Mouse (Mus musculus) kidney, embryonic 16.5 days (tissue): ENCODE measurements around the gene Med27. TPM values are rescaled to one million over a fixed set of nuclear protein-coding genes. Genes with fewer than 3 reads are reported as not detected.

ENCODE experiments used
- ATAC-seq: fragments of 200-750 bp; cut with Nextera tagmentation; 2 replicates; pipeline ENCODE4 v1.8.0; 2017; ENCODE audit warnings: moderate TSS enrichment; ENCODE audit not compliant: low FRiP score, low TSS enrichment
- H3K27ac ChIP-seq: fragments of 300-500 bp; sonication (generic); 2 replicates; pipeline ENCODE4 v1.5.1; 2014; ENCODE audit warnings: low read length
- H3K27me3 ChIP-seq: fragments of 300-500 bp; sonication (generic); 2 replicates; pipeline ENCODE4 v1.6.1; 2014; ENCODE audit warnings: low read length, control low read depth, mixed read lengths; ENCODE audit not compliant: insufficient read depth
- H3K36me3 ChIP-seq: fragments of 300-500 bp; sonication (generic); 2 replicates; pipeline ENCODE4 v1.6.1; 2014; ENCODE audit warnings: low read length, control low read depth, mixed read lengths; ENCODE audit not compliant: insufficient read depth
- H3K4me1 ChIP-seq: fragments of 300-500 bp; sonication (generic); 2 replicates; pipeline ENCODE4 v1.6.1; 2014; ENCODE audit warnings: low read length, control low read depth, mixed read lengths; ENCODE audit not compliant: insufficient read depth
- H3K4me2 ChIP-seq: fragments of 300-500 bp; sonication (generic); replicated peaks from 2 replicates; pipeline ENCODE4 v1.6.1; 2014; ENCODE audit warnings: low read depth, low read length
- H3K4me3 ChIP-seq: fragments of 300-500 bp; sonication (generic); 2 replicates; pipeline ENCODE4 v1.5.1; 2014; ENCODE audit warnings: mild to moderate bottlenecking, low read length
- H3K9ac ChIP-seq: fragments of 300-500 bp; sonication (generic); replicated peaks from 2 replicates; pipeline ENCODE4 v1.6.1; 2014; ENCODE audit warnings: low read length
- H3K9me3 ChIP-seq: fragments of 300-500 bp; sonication (generic); 2 replicates; pipeline ENCODE4 v1.6.1; 2016; ENCODE audit warnings: low read length, control low read depth
- WGBS: fragments of 180-500 bp; shearing (Covaris S2); extraction: QIAGEN DNeasy Blood & Tissue Kit; methylation state at CpG from one replicate; pipeline ENCODE4 v1.1.7; 2014; 5-methylcytosine and 5-hydroxymethylcytosine counted together
- polyA plus RNA-seq: library from polyadenylated mRNA; unstranded; fragments of >200 nt; fragmentation: Nextera tagmentation; extraction: Ambion mirVana; gene quantifications from 2 replicates; pipeline ENCODE4 v1.2.1, GENCODE M21; 2015

Med27 gene
- polyA plus RNA-seq, 1 experiment from 2014 or later = 53.0 TPM

- Histone ChIP-seq H3K27ac (no peak overlapping the region), H3K4me1 (0 out of 2 replicates have a peak, but pooled peaks cover under 1% of the 10 kb centered on the region), H3K9me3 (no peaks in the 10 kb centered on the region), H3K4me2 (no peak overlapping the region), H3K4me3 (no peak overlapping the region), H3K9ac (no peak overlapping the region), H3K27me3 (no peaks in the 10 kb centered on the region), H3K36me3 (no peaks in the 10 kb centered on the region)
- ATAC-seq = no peak
- 72% methylated on average over 1 of the region's 1 CpGs for WGBS
Measured at GRCm38 (mm10) chr2:29459648-29460047, 113.0 kb downstream of the Med27 start.

DNA sequence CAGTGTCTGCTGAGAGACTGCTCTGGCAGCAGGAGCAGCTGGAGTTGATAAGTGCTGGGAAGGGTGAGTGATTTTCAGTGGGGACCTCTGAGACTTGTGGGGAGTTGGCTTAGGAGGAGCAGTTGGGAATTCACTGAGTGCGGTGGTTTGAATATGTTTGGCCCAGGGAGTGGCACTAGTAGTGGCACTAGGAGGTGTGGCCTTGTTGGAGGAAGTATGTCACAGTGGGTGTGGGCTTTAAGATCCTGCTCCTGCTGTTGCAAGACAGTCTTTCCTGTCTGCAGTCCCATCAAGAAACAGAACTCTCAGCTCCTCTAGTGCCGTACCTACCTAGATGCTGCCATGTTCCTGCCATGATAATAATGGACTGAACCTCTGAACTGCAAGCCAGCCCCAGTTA is 115.2 kb downstream of the Med27 start:
- Histone ChIP-seq H3K4me1 (peaks cover 12% of the 10 kb centered on the region), H3K9ac (no peak overlapping the region), H3K36me3 (no peaks in the 10 kb centered on the region), H3K27ac (no peak overlapping the region), H3K9me3 (no peaks in the 10 kb centered on the region), H3K4me3 (no peak overlapping the region), H3K4me2 (no peak overlapping the region), H3K27me3 (no peaks in the 10 kb centered on the region)
- ATAC-seq = no peak
- WGBS = 95% methylated on average over 2 of the region's 2 CpGs

- Histone ChIP-seq H3K4me2 (no peak overlapping the region), H3K27ac (no peak overlapping the region), H3K4me1 (peaks cover 12% of the 10 kb centered on the region), H3K9me3 (no peaks in the 10 kb centered on the region), H3K4me3 (no peak overlapping the region), H3K36me3 (no peaks in the 10 kb centered on the region), H3K9ac (no peak overlapping the region), H3K27me3 (no peaks in the 10 kb centered on the region)
- 77% methylated on average over 6 of the region's 6 CpGs for WGBS
- no peak for ATAC-seq
Measured at GRCm38 (mm10) chr2:29463039-29463585, 116.5 kb downstream of the Med27 start.

- Histone ChIP-seq H3K9me3 (no peaks in the 10 kb centered on the region), H3K27me3 (no peaks in the 10 kb centered on the region), H3K4me3 (no peak overlapping the region), H3K4me2 (no peak overlapping the region), H3K27ac (0 out of 2 replicates have a peak overlapping the region, but pooled peaks have one; percentile 20), H3K9ac (no peak overlapping the region), H3K36me3 (no peaks in the 10 kb centered on the region), H3K4me1 (peaks cover 21% of the 10 kb centered on the region)
- ATAC-seq = peak; percentile 78
- WGBS = 57% methylated on average over 9 of the region's 9 CpGs
Measured at GRCm38 (mm10) chr2:29464851-29465648, 118.4 kb downstream of the Med27 start.

DNA sequence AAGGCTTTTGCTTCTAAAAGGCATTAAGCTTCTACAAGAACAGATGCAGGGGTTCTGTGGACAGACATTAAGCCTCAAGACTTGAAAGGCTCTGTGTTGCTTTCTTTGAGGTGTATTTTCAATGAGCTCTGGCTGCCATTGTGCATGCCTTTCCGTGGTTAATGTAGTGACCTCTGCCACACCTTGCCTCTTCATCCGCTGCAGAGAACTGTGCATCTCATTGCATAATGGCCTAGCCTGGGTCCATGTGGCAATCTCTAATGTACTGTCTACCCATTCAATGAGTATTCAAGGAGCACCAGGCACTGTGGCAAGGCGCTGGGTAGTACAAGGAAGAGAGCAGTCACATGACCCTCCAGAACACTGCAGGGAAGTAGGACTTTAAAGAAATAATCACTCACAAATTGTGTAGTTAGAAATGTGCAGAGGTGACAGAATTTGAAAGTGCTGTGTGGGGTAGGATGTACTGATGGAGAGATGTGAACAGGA is 119.1 kb downstream of the Med27 start:
- peak overlapping the region; percentile 35; the same call in 1 of the 2 replicates for H3K27ac ChIP-seq
- H3K9ac ChIP-seq = no peak overlapping the region
- H3K27me3 ChIP-seq = no peaks in the 10 kb centered on the region
- no peak overlapping the region for H3K4me2 ChIP-seq
- no peak for ATAC-seq
- H3K4me1 ChIP-seq = peaks cover 21% of the 10 kb centered on the region
- H3K9me3 ChIP-seq = no peaks in the 10 kb centered on the region
- H3K4me3 ChIP-seq = no peak overlapping the region
- H3K36me3 ChIP-seq = no peaks in the 10 kb centered on the region
- WGBS = 62% methylated on average over 3 of the region's 3 CpGs

- WGBS = 55% methylated on average over 4 of the region's 4 CpGs
- H3K4me3 ChIP-seq = no peak overlapping the region
- H3K9me3 ChIP-seq = no peaks in the 10 kb centered on the region
- H3K4me2 ChIP-seq = no peak overlapping the region
- peaks cover 21% of the 10 kb centered on the region for H3K4me1 ChIP-seq
- no peaks in the 10 kb centered on the region for H3K27me3 ChIP-seq
- H3K36me3 ChIP-seq = no peaks in the 10 kb centered on the region
- no peak overlapping the region for H3K27ac ChIP-seq
- no peak for ATAC-seq
- no peak overlapping the region for H3K9ac ChIP-seq
Measured at GRCm38 (mm10) chr2:29466396-29466795, 119.8 kb downstream of the Med27 start.

DNA sequence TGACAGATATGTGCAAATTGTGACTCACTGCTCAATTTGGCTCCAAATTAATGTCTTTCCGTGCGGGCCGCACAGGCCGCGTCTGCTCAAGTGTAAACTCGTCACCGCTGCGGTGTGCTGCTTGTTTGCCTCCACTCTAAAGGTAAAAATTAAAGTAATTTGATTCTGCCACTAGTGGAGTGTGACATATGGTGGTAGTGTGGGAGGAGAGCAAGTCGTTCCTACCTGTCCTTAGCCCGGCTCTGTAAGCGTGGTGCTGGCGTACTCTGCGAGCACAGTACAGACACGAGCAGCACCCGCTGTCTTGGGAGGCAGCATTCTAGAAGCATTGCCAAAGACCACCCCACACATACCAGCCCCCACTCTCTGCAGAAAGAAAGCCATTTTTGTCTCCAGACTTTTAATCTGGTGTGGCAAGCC is 121.9 kb downstream of the Med27 start:
- WGBS = 34% methylated on average over 15 of the region's 15 CpGs
- Histone ChIP-seq H3K4me1 (peaks cover 21% of the 10 kb centered on the region), H3K27me3 (no peaks in the 10 kb centered on the region), H3K4me2 (no peak overlapping the region), H3K27ac (no peak overlapping the region), H3K4me3 (no peak overlapping the region), H3K9ac (no peak overlapping the region), H3K36me3 (no peaks in the 10 kb centered on the region), H3K9me3 (no peaks in the 10 kb centered on the region)
- no peak for ATAC-seq

DNA sequence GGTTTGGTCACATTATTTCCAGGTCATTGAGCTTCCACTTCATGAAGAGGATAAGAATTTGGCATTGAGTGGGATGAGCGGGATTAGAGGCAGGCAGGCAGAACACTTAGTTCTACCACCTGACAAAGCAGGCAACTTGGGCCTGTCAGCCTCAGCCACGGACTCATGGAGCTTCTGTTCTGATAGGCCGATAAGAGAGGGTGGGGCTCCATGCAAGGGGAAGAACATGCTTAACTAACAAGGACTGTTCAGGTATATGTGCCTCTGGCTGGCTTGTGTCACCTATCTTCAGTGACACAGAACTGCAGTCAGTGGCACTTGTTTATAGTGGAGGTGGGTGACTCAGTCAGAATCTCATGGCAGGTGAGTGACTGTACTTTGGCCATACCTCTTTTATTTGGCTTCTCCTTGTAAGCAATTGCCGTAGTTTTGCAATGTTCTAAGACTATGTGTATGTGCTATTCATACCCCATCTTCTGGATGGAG is 126.4 kb downstream of the Med27 start:
- WGBS = 69% methylated on average over 4 of the region's 4 CpGs
- no peak for ATAC-seq
- no peak overlapping the region for H3K4me2 ChIP-seq
- H3K9me3 ChIP-seq = no peaks in the 10 kb centered on the region
- H3K27me3 ChIP-seq = no peaks in the 10 kb centered on the region
- no peak overlapping the region for H3K9ac ChIP-seq
- no peak overlapping the region for H3K27ac ChIP-seq
- H3K4me1 ChIP-seq = peaks cover 9% of the 10 kb centered on the region; the same call in 1 of the 2 replicates
- no peak overlapping the region for H3K4me3 ChIP-seq
- H3K36me3 ChIP-seq = no peaks in the 10 kb centered on the region

DNA sequence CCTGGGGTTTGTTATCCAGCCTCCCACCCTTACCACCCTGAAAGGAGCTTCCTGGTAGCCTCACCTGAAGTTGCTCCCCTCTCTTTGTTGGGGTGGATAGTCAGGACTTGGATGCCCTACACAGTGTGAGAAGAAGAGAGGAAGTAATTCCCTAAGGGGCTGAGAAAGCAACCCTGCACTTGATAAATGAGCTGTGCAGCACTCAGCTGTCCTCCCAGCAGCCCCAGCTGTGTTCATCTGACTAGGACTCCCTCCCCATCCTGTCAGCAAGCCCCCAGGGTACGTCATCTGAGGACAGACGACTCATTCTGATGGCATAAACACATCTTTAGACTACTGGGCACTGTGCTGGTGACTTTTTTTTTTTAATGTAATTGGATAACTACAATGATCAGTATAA is 127.3 kb downstream of the Med27 start:
- peaks cover 2% of the 10 kb centered on the region; the same call in 1 of the 2 replicates for H3K4me1 ChIP-seq
- no peaks in the 10 kb centered on the region for H3K27me3 ChIP-seq
- WGBS = 45% methylated on average over 2 of the region's 2 CpGs
- H3K9ac ChIP-seq = no peak overlapping the region
- ATAC-seq = no peak
- no peak overlapping the region for H3K4me2 ChIP-seq
- no peaks in the 10 kb centered on the region for H3K9me3 ChIP-seq
- H3K27ac ChIP-seq = no peak overlapping the region
- H3K4me3 ChIP-seq = no peak overlapping the region
- H3K36me3 ChIP-seq = no peaks in the 10 kb centered on the region

DNA sequence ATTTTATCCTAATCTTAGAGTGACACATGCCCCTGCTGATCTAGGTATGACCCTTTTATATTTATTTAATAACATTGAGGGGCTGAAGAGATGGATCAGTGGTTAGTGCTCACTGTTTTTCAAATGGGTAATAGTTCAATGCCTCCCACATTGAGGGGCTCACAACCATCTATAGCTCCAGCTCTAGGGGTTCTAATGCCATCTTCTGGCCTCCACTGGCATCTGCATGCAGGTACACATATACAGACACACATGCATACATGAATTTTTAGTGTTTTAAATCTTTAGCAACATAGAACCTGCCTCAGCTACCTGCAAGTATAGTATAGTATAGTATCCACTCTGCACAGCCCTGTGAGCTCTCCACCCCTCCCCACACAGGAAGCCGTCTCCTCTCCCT is 130.1 kb downstream of the Med27 start:
- Histone ChIP-seq H3K36me3 (no peaks in the 10 kb centered on the region), H3K27ac (no peak overlapping the region), H3K9ac (no peak overlapping the region), H3K9me3 (no peaks in the 10 kb centered on the region), H3K4me2 (no peak overlapping the region), H3K4me3 (no peak overlapping the region), H3K27me3 (no peaks in the 10 kb centered on the region), H3K4me1 (no peaks in the 10 kb centered on the region)
- ATAC-seq = no peak
- 93% methylated on average over 1 of the region's 1 CpGs for WGBS
